Mouse (Mus musculus) limb, embryonic 10.5 days (tissue): ENCODE results near the gene Neu4. TPM values are rescaled to one million over a fixed set of nuclear protein-coding genes. Genes with fewer than 3 reads are reported as not detected.
"Not testable (repeated sequence)": the region's sequence is repeated elsewhere in the genome, so short reads cannot be mapped to it uniquely, and the experiment has no call there.

ENCODE experiments used
- DNase-seq: peaks from one replicate; pipeline ENCODE4 v3.0.0-alpha.2; 2017; ENCODE audit warnings: low spot score
- H3K27ac ChIP-seq: fragments of 300-500 bp; sonication (generic); 2 replicates; pipeline ENCODE4 v1.5.1; 2016; ENCODE audit warnings: mild to moderate bottlenecking
- H3K27me3 ChIP-seq: fragments of 300-500 bp; sonication (generic); 2 replicates; pipeline ENCODE4 v1.6.1; 2016; ENCODE audit warnings: low read depth, mild to moderate bottlenecking; ENCODE audit not compliant: poor library complexity, severe bottlenecking
- H3K36me3 ChIP-seq: fragments of 300-500 bp; sonication (generic); 2 replicates; pipeline ENCODE4 v1.6.1; 2016; ENCODE audit warnings: mild to moderate bottlenecking, moderate library complexity
- H3K4me1 ChIP-seq: fragments of 300-500 bp; sonication (generic); 2 replicates; pipeline ENCODE4 v1.6.1; 2016
- H3K4me3 ChIP-seq: fragments of 300-500 bp; sonication (generic); 2 replicates; pipeline ENCODE4 v1.5.1; 2016; ENCODE audit warnings: mild to moderate bottlenecking, moderate library complexity
- H3K9me3 ChIP-seq: fragments of 300-500 bp; sonication (generic); replicated peaks from 2 replicates; pipeline ENCODE4 v1.6.1; 2016; ENCODE audit warnings: mild to moderate bottlenecking
- WGBS: fragments of 180-500 bp; shearing (Covaris S2); methylation state at CpG from one replicate; pipeline ENCODE4 v1.1.7; 2016; 5-methylcytosine and 5-hydroxymethylcytosine counted together
- polyA plus RNA-seq: library from polyadenylated mRNA; unstranded; fragments of >200 nt; fragmentation: Nextera tagmentation; extraction: Ambion mirVana; gene quantifications from 2 replicates; pipeline ENCODE4 v1.2.1, GENCODE M21; 2016

The Neu4 gene
- polyA plus RNA-seq = not detected in 2 replicates

- Histone ChIP-seq H3K4me3 (no peak within 1 kb of the TSS), H3K36me3 (no peaks in the 10 kb centered on the region), H3K27ac (no peak within 1 kb of the TSS), H3K9me3 (no peaks in the 10 kb centered on the region), H3K27me3 (no peaks in the 10 kb centered on the region), H3K4me1 (no peaks in the 10 kb centered on the region)
- 89% methylated on average over 6 of the region's 6 CpGs for WGBS
- no peak for DNase-seq
These were observed at the start of gene Neu4 for GRCm38 (mm10) chr1:94020151-94020550. Neu4 (plus strand) TSS chr1:94020451.

GRCm38 (mm10) chr1:93970797-93971196 lies 49.5 kb upstream of the Neu4 start:
- no CpG with 5 or more reads among the region's 4 CpGs for WGBS
- not testable (repeated sequence) for H3K4me1 ChIP-seq, H3K27me3 ChIP-seq, H3K36me3 ChIP-seq, H3K4me3 ChIP-seq, H3K27ac ChIP-seq, DNase-seq, H3K9me3 ChIP-seq

- not testable (repeated sequence) for H3K36me3 ChIP-seq, H3K27ac ChIP-seq, H3K27me3 ChIP-seq, H3K4me3 ChIP-seq, H3K4me1 ChIP-seq, H3K9me3 ChIP-seq, DNase-seq
- WGBS = 81% methylated on average over 2 of the region's 4 CpGs
These were observed 44.5 kb upstream of the Neu4 start for GRCm38 (mm10) chr1:93975764-93976163.

- H3K9me3 ChIP-seq, H3K27ac ChIP-seq, H3K36me3 ChIP-seq, H3K4me1 ChIP-seq, H3K4me3 ChIP-seq, H3K27me3 ChIP-seq, DNase-seq: not testable (repeated sequence)
- no CpG with 5 or more reads among the region's 7 CpGs for WGBS
These were observed 42.0 kb upstream of the Neu4 start for GRCm38 (mm10) chr1:93978287-93978686.

- H3K36me3 ChIP-seq, H3K27ac ChIP-seq, H3K27me3 ChIP-seq, H3K4me1 ChIP-seq, H3K4me3 ChIP-seq, H3K9me3 ChIP-seq, DNase-seq: not testable (repeated sequence)
- no CpG with 5 or more reads among the region's 2 CpGs for WGBS
These were observed 39.3 kb upstream of the Neu4 start for GRCm38 (mm10) chr1:93980932-93981331.

GRCm38 (mm10) chr1:93986167-93986566 lies 34.1 kb upstream of the Neu4 start:
- Histone ChIP-seq H3K4me3 (no peak overlapping the region), H3K36me3 (no peaks in the 10 kb centered on the region), H3K4me1 (no peaks in the 10 kb centered on the region), H3K27ac (no peak overlapping the region), H3K9me3 (no peaks in the 10 kb centered on the region), H3K27me3 (no peaks in the 10 kb centered on the region)
- WGBS = 90% methylated on average over 3 of the region's 3 CpGs
- no peak for DNase-seq

GRCm38 (mm10) chr1:93988786-93989185 lies 31.5 kb upstream of the Neu4 start:
- Histone ChIP-seq H3K4me1 (no peaks in the 10 kb centered on the region), H3K27ac (no peak overlapping the region), H3K27me3 (no peaks in the 10 kb centered on the region), H3K36me3 (no peaks in the 10 kb centered on the region), H3K4me3 (no peak overlapping the region), H3K9me3 (no peaks in the 10 kb centered on the region)
- 78% methylated on average over 3 of the region's 3 CpGs for WGBS
- no peak for DNase-seq

GRCm38 (mm10) chr1:93990209-93990608 lies 30.0 kb upstream of the Neu4 start, which contains the start of gene Gal3st2c:
Gal3st2c (plus strand) TSS chr1:93990509.
- H3K9me3 ChIP-seq, DNase-seq, H3K36me3 ChIP-seq, H3K4me3 ChIP-seq, H3K27ac ChIP-seq, H3K27me3 ChIP-seq, H3K4me1 ChIP-seq: not testable (repeated sequence)
- WGBS = 86% methylated on average over 8 of the region's 8 CpGs

GRCm38 (mm10) chr1:93991068-93991467 lies 29.2 kb upstream of the Neu4 start:
- H3K9me3 ChIP-seq, H3K36me3 ChIP-seq, DNase-seq, H3K4me3 ChIP-seq, H3K27me3 ChIP-seq, H3K4me1 ChIP-seq, H3K27ac ChIP-seq: not testable (repeated sequence)
- 89% methylated on average over 2 of the region's 2 CpGs for WGBS

GRCm38 (mm10) chr1:93991491-93991890 lies 28.8 kb upstream of the Neu4 start:
- H3K27ac ChIP-seq, H3K4me3 ChIP-seq, DNase-seq, H3K27me3 ChIP-seq, H3K36me3 ChIP-seq, H3K4me1 ChIP-seq, H3K9me3 ChIP-seq: not testable (repeated sequence)
- WGBS = 86% methylated on average over 3 of the region's 3 CpGs

GRCm38 (mm10) chr1:94001023-94001422 lies 19.2 kb upstream of the Neu4 start:
- Histone ChIP-seq H3K9me3 (no peaks in the 10 kb centered on the region), H3K36me3 (no peaks in the 10 kb centered on the region), H3K4me1 (no peaks in the 10 kb centered on the region), H3K27me3 (no peaks in the 10 kb centered on the region), H3K4me3 (no peak overlapping the region), H3K27ac (no peak overlapping the region)
- 88% methylated on average over 2 of the region's 2 CpGs for WGBS
- no peak for DNase-seq

GRCm38 (mm10) chr1:94005954-94006506 lies 14.2 kb upstream of the Neu4 start:
- not testable (repeated sequence) for H3K9me3 ChIP-seq, H3K27ac ChIP-seq, H3K4me3 ChIP-seq, H3K4me1 ChIP-seq, H3K36me3 ChIP-seq, DNase-seq, H3K27me3 ChIP-seq
- WGBS = 81% methylated on average over 2 of the region's 2 CpGs

- 85% methylated on average over 16 of the region's 19 CpGs for WGBS
- not testable (repeated sequence) for DNase-seq, H3K4me1 ChIP-seq, H3K9me3 ChIP-seq, H3K27ac ChIP-seq, H3K36me3 ChIP-seq, H3K27me3 ChIP-seq, H3K4me3 ChIP-seq
These were observed 11.4 kb upstream of the Neu4 start for GRCm38 (mm10) chr1:94008826-94009225.

- no peaks in the 10 kb centered on the region for H3K36me3 ChIP-seq
- 67% methylated on average over 3 of the region's 3 CpGs for WGBS
- no peaks in the 10 kb centered on the region for H3K9me3 ChIP-seq
- H3K4me1 ChIP-seq = no peaks in the 10 kb centered on the region
- no peaks in the 10 kb centered on the region for H3K27me3 ChIP-seq
- no peak overlapping the region for H3K4me3 ChIP-seq
- no peak for DNase-seq
- H3K27ac ChIP-seq = no peak overlapping the region
These were observed 8.6 kb upstream of the Neu4 start for GRCm38 (mm10) chr1:94011643-94012042.
